Mouse (Mus musculus): ENCODE results near the gene Pllp. TPM values are rescaled to one million over a fixed set of nuclear protein-coding genes. Genes with fewer than 3 reads are reported as not detected.

Gene Pllp
- polyA plus RNA-seq, 1 experiment from 2014 or later, result 8.1 TPM

DNA sequence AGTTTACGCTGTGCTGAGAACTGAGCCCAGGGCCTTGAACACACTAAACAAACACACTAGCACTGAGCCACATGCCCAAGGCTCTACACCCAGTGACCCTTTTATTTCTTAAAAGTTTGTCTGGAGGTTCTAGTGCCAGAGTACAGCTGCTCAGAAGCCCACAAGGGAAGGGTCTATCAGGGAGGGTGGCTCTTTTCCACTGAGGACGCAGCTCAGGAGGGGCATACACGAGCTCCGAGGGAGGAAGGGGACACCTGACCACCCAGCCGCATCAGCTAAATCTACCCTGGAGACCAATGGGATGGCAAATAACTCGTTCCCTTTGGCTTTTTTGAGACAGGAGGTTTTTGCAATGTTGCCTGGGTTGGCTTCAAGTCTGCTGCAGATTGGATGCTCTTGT is 1.9 kb upstream of the Pllp start:
- DNase-seq (ENCODE audit: low spot score) (no peak), ATAC-seq (ENCODE audit: low read depth) (no peak)
- 0 out of 2 replicates have a peak, but pooled peaks cover 5% of the 10 kb centered on the region for H3K4me1 ChIP-seq (ENCODE audit: control insufficient read depth, insufficient read depth, low read length)
- 72% methylated on average over 6 of the region's 6 CpGs for WGBS
- peaks cover 49% of the 10 kb centered on the region for H3K27me3 ChIP-seq (replicated peaks; ENCODE audit: control insufficient read depth, insufficient read depth, low read length)
- no peak overlapping the region for H3K4me3 ChIP-seq (ENCODE audit: low read depth, low read length)
- no peak overlapping the region for H3K9ac ChIP-seq (ENCODE audit: low read depth, low read length)
- H3K36me3 ChIP-seq (ENCODE audit: control insufficient read depth, insufficient read depth, low read length), result no peaks in the 10 kb centered on the region
- no peaks in the 10 kb centered on the region for H3K9me3 ChIP-seq (ENCODE audit: control insufficient read depth, low read length)
- no peak overlapping the region for H3K27ac ChIP-seq (replicated peaks; ENCODE audit: low read depth, low read length)
- no peak overlapping the region for H3K4me2 ChIP-seq (ENCODE audit: low read depth, low read length)

DNA sequence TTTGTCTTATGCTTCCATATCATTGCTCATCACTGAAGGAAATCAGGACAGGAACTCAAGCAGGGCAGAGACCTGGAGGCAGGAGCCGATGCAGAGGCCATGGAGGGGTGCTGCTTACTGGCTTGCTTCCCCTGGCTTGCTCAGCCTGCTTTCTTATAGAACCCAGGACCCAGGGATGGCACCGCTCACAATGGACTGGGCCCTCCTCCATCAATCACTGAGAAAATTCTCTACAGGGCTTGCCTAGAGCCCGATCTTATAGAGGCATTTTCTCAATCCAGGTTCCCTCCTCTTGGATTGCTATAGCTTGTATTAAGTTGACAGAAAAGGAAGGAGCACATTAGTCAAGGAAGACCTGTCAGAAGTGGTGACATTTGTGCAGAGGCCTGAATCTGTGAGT is 488 bp upstream of the Pllp start:
- DNase-seq (ENCODE audit: low spot score) (no peak), ATAC-seq (ENCODE audit: low read depth) (no peak)
- H3K4me2 ChIP-seq (ENCODE audit: low read depth, low read length), result peak overlapping the region; percentile 65
- H3K9ac ChIP-seq (ENCODE audit: low read depth, low read length), result no peak overlapping the region
- no peaks in the 10 kb centered on the region for H3K36me3 ChIP-seq (ENCODE audit: control insufficient read depth, insufficient read depth, low read length)
- H3K4me3 ChIP-seq (ENCODE audit: low read depth, low read length), result peak overlapping the region; percentile 35
- H3K27ac ChIP-seq (replicated peaks; ENCODE audit: low read depth, low read length), result no peak overlapping the region
- 0 out of 2 replicates have a peak, but pooled peaks cover 5% of the 10 kb centered on the region for H3K4me1 ChIP-seq (ENCODE audit: control insufficient read depth, insufficient read depth, low read length)
- 64% methylated on average over 3 of the region's 3 CpGs for WGBS
- H3K27me3 ChIP-seq (replicated peaks; ENCODE audit: control insufficient read depth, insufficient read depth, low read length), result peaks cover 55% of the 10 kb centered on the region
- H3K9me3 ChIP-seq (ENCODE audit: control insufficient read depth, low read length), result no peaks in the 10 kb centered on the region

GRCm38 (mm10) chr8:94695341-94695993 is 611 bp downstream of the Pllp start:
- H3K4me2 ChIP-seq (ENCODE audit: low read depth, low read length), result peak overlapping the region; percentile 65
- DNase-seq (ENCODE audit: low spot score) (no peak), ATAC-seq (ENCODE audit: low read depth) (peak; percentile 50)
- no peaks in the 10 kb centered on the region for H3K9me3 ChIP-seq (ENCODE audit: control insufficient read depth, low read length)
- H3K36me3 ChIP-seq (ENCODE audit: control insufficient read depth, insufficient read depth, low read length), result no peaks in the 10 kb centered on the region
- H3K27ac ChIP-seq (replicated peaks; ENCODE audit: low read depth, low read length), result no peak overlapping the region
- under 1% methylated on average over 24 of the region's 31 CpGs for WGBS
- 0 out of 2 replicates have a peak, but pooled peaks cover 5% of the 10 kb centered on the region for H3K4me1 ChIP-seq (ENCODE audit: control insufficient read depth, insufficient read depth, low read length)
- H3K4me3 ChIP-seq (ENCODE audit: low read depth, low read length), result peak overlapping the region; percentile 35
- peak overlapping the region; percentile 30; the same call in 1 of the 2 replicates for H3K9ac ChIP-seq (ENCODE audit: low read depth, low read length)
- H3K27me3 ChIP-seq (replicated peaks; ENCODE audit: control insufficient read depth, insufficient read depth, low read length), result peaks cover 55% of the 10 kb centered on the region

DNA sequence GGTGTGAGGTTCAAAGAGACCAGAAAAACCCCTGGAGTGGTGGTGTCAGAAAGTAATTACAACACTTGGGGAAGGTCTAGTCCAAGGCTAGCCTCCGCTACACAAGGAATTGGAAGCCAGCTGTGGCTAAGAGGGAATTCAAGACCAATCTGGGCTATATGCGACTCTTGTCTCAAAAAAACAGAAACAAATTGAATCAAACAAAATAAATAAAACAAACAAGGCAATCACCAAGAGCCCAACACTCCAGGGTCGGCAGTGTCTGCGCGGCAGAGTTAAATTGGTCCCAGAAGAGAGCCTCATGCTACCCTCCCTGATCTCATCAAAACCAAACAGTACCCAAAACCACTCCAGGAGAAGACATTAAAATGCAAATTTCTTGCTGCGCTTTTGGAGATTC is 1.4 kb downstream of the Pllp start:
- ATAC-seq (ENCODE audit: low read depth) (no peak), DNase-seq (ENCODE audit: low spot score) (no peak)
- H3K4me1 ChIP-seq (ENCODE audit: control insufficient read depth, insufficient read depth, low read length), result 0 out of 2 replicates have a peak, but pooled peaks cover 5% of the 10 kb centered on the region
- no peak overlapping the region for H3K4me2 ChIP-seq (ENCODE audit: low read depth, low read length)
- H3K27me3 ChIP-seq (replicated peaks; ENCODE audit: control insufficient read depth, insufficient read depth, low read length), result peaks cover 55% of the 10 kb centered on the region
- peak overlapping the region; percentile 35; the same call in 1 of the 2 replicates for H3K4me3 ChIP-seq (ENCODE audit: low read depth, low read length)
- no peak overlapping the region for H3K27ac ChIP-seq (replicated peaks; ENCODE audit: low read depth, low read length)
- no peak overlapping the region for H3K9ac ChIP-seq (ENCODE audit: low read depth, low read length)
- WGBS, result 2% methylated on average over 6 of the region's 6 CpGs
- no peaks in the 10 kb centered on the region for H3K9me3 ChIP-seq (ENCODE audit: control insufficient read depth, low read length)
- H3K36me3 ChIP-seq (ENCODE audit: control insufficient read depth, insufficient read depth, low read length), result no peaks in the 10 kb centered on the region

- Histone ChIP-seq H3K27ac (replicated peaks; ENCODE audit: low read depth, low read length) (no peak overlapping the region), H3K36me3 (ENCODE audit: control insufficient read depth, insufficient read depth, low read length) (no peaks in the 10 kb centered on the region), H3K27me3 (replicated peaks; ENCODE audit: control insufficient read depth, insufficient read depth, low read length) (no peaks in the 10 kb centered on the region), H3K4me1 (ENCODE audit: control insufficient read depth, insufficient read depth, low read length) (no peaks in the 10 kb centered on the region), H3K4me3 (ENCODE audit: low read depth, low read length) (no peak overlapping the region), H3K9me3 (ENCODE audit: control insufficient read depth, low read length) (no peaks in the 10 kb centered on the region), H3K4me2 (ENCODE audit: low read depth, low read length) (no peak overlapping the region), H3K9ac (ENCODE audit: low read depth, low read length) (no peak overlapping the region)
- DNase-seq (ENCODE audit: low spot score) (no peak), ATAC-seq (ENCODE audit: low read depth) (no peak)
- whole genome bisulfite sequencing, result 60% methylated on average over 9 of the region's 9 CpGs
Measured at GRCm38 (mm10) chr8:94685953-94686352, 10.1 kb downstream of the Pllp start.

- 71% methylated on average over 4 of the region's 4 CpGs for WGBS
- no peak for DNase-seq (ENCODE audit: low spot score)
Measured at GRCm38 (mm10) chr8:94684287-94684686, 11.8 kb downstream of the Pllp start.

GRCm38 (mm10) chr8:94682732-94683524 is 13.2 kb downstream of the Pllp start:
- Histone ChIP-seq H3K4me2 (ENCODE audit: low read depth, low read length) (no peak overlapping the region), H3K27me3 (replicated peaks; ENCODE audit: control insufficient read depth, insufficient read depth, low read length) (no peaks in the 10 kb centered on the region), H3K9me3 (ENCODE audit: control insufficient read depth, low read length) (no peaks in the 10 kb centered on the region), H3K27ac (replicated peaks; ENCODE audit: low read depth, low read length) (no peak overlapping the region), H3K4me3 (ENCODE audit: low read depth, low read length) (no peak overlapping the region), H3K36me3 (ENCODE audit: control insufficient read depth, insufficient read depth, low read length) (no peaks in the 10 kb centered on the region), H3K4me1 (ENCODE audit: control insufficient read depth, insufficient read depth, low read length) (no peaks in the 10 kb centered on the region), H3K9ac (ENCODE audit: low read depth, low read length) (no peak overlapping the region)
- ATAC-seq (ENCODE audit: low read depth) (no peak), DNase-seq (ENCODE audit: low spot score) (no peak)
- WGBS, result 79% methylated on average over 16 of the region's 16 CpGs

More at GRCm38 (mm10) chr8:94684287-94684686, 11.8 kb downstream of the Pllp start:
- ATAC-seq (ENCODE audit: low read depth), result no peak
- H3K27me3 ChIP-seq (replicated peaks; ENCODE audit: control insufficient read depth, insufficient read depth, low read length), result no peaks in the 10 kb centered on the region
- no peaks in the 10 kb centered on the region for H3K36me3 ChIP-seq (ENCODE audit: control insufficient read depth, insufficient read depth, low read length)
- H3K4me3 ChIP-seq (ENCODE audit: low read depth, low read length), result no peak overlapping the region
- no peaks in the 10 kb centered on the region for H3K9me3 ChIP-seq (ENCODE audit: control insufficient read depth, low read length)
- H3K4me1 ChIP-seq (ENCODE audit: control insufficient read depth, insufficient read depth, low read length), result no peaks in the 10 kb centered on the region
- no peak overlapping the region for H3K27ac ChIP-seq (replicated peaks; ENCODE audit: low read depth, low read length)
- no peak overlapping the region for H3K4me2 ChIP-seq (ENCODE audit: low read depth, low read length)
- no peak overlapping the region for H3K9ac ChIP-seq (ENCODE audit: low read depth, low read length)

GRCm38 (mm10) chr8:94680414-94680813 is 15.7 kb downstream of the Pllp start:
- Histone ChIP-seq H3K36me3 (ENCODE audit: control insufficient read depth, insufficient read depth, low read length) (no peaks in the 10 kb centered on the region), H3K9me3 (ENCODE audit: control insufficient read depth, low read length) (no peaks in the 10 kb centered on the region), H3K4me3 (ENCODE audit: low read depth, low read length) (no peak overlapping the region), H3K9ac (ENCODE audit: low read depth, low read length) (no peak overlapping the region), H3K27me3 (replicated peaks; ENCODE audit: control insufficient read depth, insufficient read depth, low read length) (no peaks in the 10 kb centered on the region), H3K4me1 (ENCODE audit: control insufficient read depth, insufficient read depth, low read length) (no peaks in the 10 kb centered on the region), H3K27ac (replicated peaks; ENCODE audit: low read depth, low read length) (no peak overlapping the region), H3K4me2 (ENCODE audit: low read depth, low read length) (no peak overlapping the region)
- ATAC-seq (ENCODE audit: low read depth) (no peak), DNase-seq (ENCODE audit: low spot score) (no peak)
- WGBS, result 89% methylated on average over 3 of the region's 3 CpGs

All from embryonic facial prominence, embryonic 14.5 days (tissue).